Mouse (Mus musculus): ENCODE results near the gene Gm5244.

DNA sequence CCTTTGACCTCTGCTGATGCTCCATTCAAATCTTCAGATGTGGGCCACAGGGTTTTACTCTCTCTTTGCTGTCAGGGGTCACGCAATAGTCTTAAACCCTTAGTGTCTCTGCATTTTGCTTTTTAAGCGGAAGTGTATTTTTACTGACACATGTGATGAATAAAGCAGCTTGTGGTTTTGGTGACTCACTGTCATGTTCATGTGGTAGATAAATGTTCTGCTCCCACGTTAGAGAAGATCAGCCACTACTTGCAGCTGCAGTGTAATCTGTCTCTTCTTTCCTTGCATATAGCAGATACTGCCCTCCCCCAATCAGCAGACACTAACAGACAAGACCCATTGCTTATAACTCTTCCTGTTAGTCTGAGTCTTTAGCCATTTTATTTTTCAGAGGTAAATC lies 12.9 kb upstream of the Gm5244 start:
- no peak for TF ChIP-seq CTCF (IDR thresholded peaks at IDR 0.05; ENCODE audit: low read depth, low read length)
- TF ChIP-seq POLR2A (IDR thresholded peaks at IDR 0.05; ENCODE audit: insufficient read depth, low read length), result no peak

All from ES-Bruce4 (cell line).